Mouse (Mus musculus) midbrain, postnatal 0 days (tissue): ENCODE data around the gene Clec16a. TPM values are rescaled to one million over a fixed set of nuclear protein-coding genes. Genes with fewer than 3 reads are reported as not detected.

Experiments
- ATAC-seq: fragments of 200-750 bp; cut with Nextera tagmentation; 2 replicates; pipeline ENCODE4 v1.8.0; 2017; ENCODE audit warnings: moderate number of reproducible peaks, mild to moderate bottlenecking, moderate TSS enrichment, moderate library complexity; ENCODE audit not compliant: low FRiP score
- DNase-seq: peaks from one replicate; pipeline ENCODE4 v3.0.0-alpha.2; 2015; ENCODE audit warnings: low spot score
- H3K27ac ChIP-seq: fragments of 300-500 bp; sonication (generic); 2 replicates; pipeline ENCODE4 v1.5.1; 2014; ENCODE audit warnings: low read depth, mild to moderate bottlenecking, low read length, mixed read lengths
- H3K27me3 ChIP-seq: fragments of 300-500 bp; sonication (generic); 2 replicates; pipeline ENCODE4 v1.6.1; 2014; ENCODE audit warnings: low read length, control low read depth, mixed read lengths; ENCODE audit not compliant: insufficient read depth
- H3K36me3 ChIP-seq: fragments of 300-500 bp; sonication (generic); 2 replicates; pipeline ENCODE4 v1.6.1; 2014; ENCODE audit warnings: low read length, control low read depth, mixed read lengths; ENCODE audit not compliant: insufficient read depth
- H3K4me1 ChIP-seq: fragments of 300-500 bp; sonication (generic); 2 replicates; pipeline ENCODE4 v1.6.1; 2014; ENCODE audit warnings: mild to moderate bottlenecking, control low read depth, antibody characterized with exemption, low read length, mixed read lengths; ENCODE audit not compliant: insufficient read depth
- H3K4me2 ChIP-seq: fragments of 300-500 bp; sonication (generic); 2 replicates; pipeline ENCODE4 v1.6.1; 2014; ENCODE audit warnings: low read depth, mild to moderate bottlenecking, low read length, mixed read lengths; ENCODE audit not compliant: poor library complexity, severe bottlenecking
- H3K4me3 ChIP-seq: fragments of 300-500 bp; sonication (generic); 2 replicates; pipeline ENCODE4 v1.5.1; 2014; ENCODE audit warnings: low read depth, mild to moderate bottlenecking, low read length, moderate library complexity
- H3K9ac ChIP-seq: fragments of 300-500 bp; sonication (generic); replicated peaks from 2 replicates; pipeline ENCODE4 v1.6.1; 2014; ENCODE audit warnings: mild to moderate bottlenecking, low read length, moderate library complexity, mixed read lengths; ENCODE audit not compliant: poor library complexity, severe bottlenecking
- H3K9me3 ChIP-seq: fragments of 300-500 bp; sonication (generic); 2 replicates; pipeline ENCODE4 v1.6.1; 2016; ENCODE audit warnings: low read length, control low read depth
- CTCF ChIP-seq: IDR thresholded peaks from 2 replicates; pipeline ENCODE4 v1.5.1; 2016; ENCODE audit warnings: antibody characterized with exemption, mild to moderate bottlenecking
- WGBS: fragments of 180-500 bp; shearing (Covaris S2); extraction: QIAGEN DNeasy Blood & Tissue Kit; methylation state at CpG from one replicate; pipeline ENCODE4 v1.1.7; 2014; 5-methylcytosine and 5-hydroxymethylcytosine counted together
- polyA plus RNA-seq: library from polyadenylated mRNA; unstranded; fragments of >200 nt; fragmentation: Nextera tagmentation; extraction: Ambion mirVana; gene quantifications from 2 replicates; pipeline ENCODE4 v1.2.1, GENCODE M21; 2015
- total RNA-seq: library from RNA; depleted of rRNA; stranded (reverse); fragments of >200 nt; gene quantifications from 2 replicates; pipeline ENCODE4 v1.2.3, GENCODE M21; 2014

The Clec16a gene
- total and polyA plus RNA-seq, 2 experiments from 2014 or later: 63.8 to 69.5 TPM

GRCm38 (mm10) chr16:10507445-10507844, 37.7 kb upstream of the Clec16a start:
- no peak overlapping the region for H3K9ac ChIP-seq
- ATAC-seq: no peak

GRCm38 (mm10) chr16:10508691-10509090, 36.4 kb upstream of the Clec16a start:
- WGBS: 76% methylated on average over 6 of the region's 6 CpGs
- Histone ChIP-seq H3K9ac (no peak overlapping the region), H3K4me3 (no peak overlapping the region), H3K27me3 (no peaks in the 10 kb centered on the region), H3K4me1 (no peaks in the 10 kb centered on the region), H3K4me2 (no peak overlapping the region), H3K36me3 (no peaks in the 10 kb centered on the region), H3K9me3 (no peaks in the 10 kb centered on the region), H3K27ac (no peak overlapping the region)
- ATAC-seq: no peak
- no peak for DNase-seq
- no peak for TF ChIP-seq CTCF

More at GRCm38 (mm10) chr16:10507445-10507844, 37.7 kb upstream of the Clec16a start:
- H3K4me2 ChIP-seq: no peak overlapping the region
- no peak overlapping the region for H3K4me3 ChIP-seq
- no peaks in the 10 kb centered on the region for H3K4me1 ChIP-seq
- H3K27me3 ChIP-seq: no peaks in the 10 kb centered on the region
- no peaks in the 10 kb centered on the region for H3K36me3 ChIP-seq
- no peak overlapping the region for H3K27ac ChIP-seq
- no peaks in the 10 kb centered on the region for H3K9me3 ChIP-seq
- no peak for DNase-seq
- 41% methylated on average over 4 of the region's 4 CpGs for WGBS
- TF ChIP-seq CTCF: no peak

GRCm38 (mm10) chr16:10510477-10511133, 34.5 kb upstream of the Clec16a start:
- Histone ChIP-seq H3K4me3 (no peak overlapping the region), H3K9ac (no peak overlapping the region), H3K4me1 (no peaks in the 10 kb centered on the region), H3K36me3 (no peaks in the 10 kb centered on the region), H3K4me2 (no peak overlapping the region), H3K9me3 (no peaks in the 10 kb centered on the region), H3K27me3 (no peaks in the 10 kb centered on the region), H3K27ac (no peak overlapping the region)
- ATAC-seq (no peak), DNase-seq (peak; percentile 22)
- no peak for TF ChIP-seq CTCF
- WGBS: 55% methylated on average over 14 of the region's 14 CpGs

GRCm38 (mm10) chr16:10511134-10511520, 34.0 kb upstream of the Clec16a start:
- Histone ChIP-seq H3K27ac (no peak overlapping the region), H3K4me2 (no peak overlapping the region), H3K36me3 (no peaks in the 10 kb centered on the region), H3K27me3 (no peaks in the 10 kb centered on the region), H3K9me3 (no peaks in the 10 kb centered on the region), H3K9ac (no peak overlapping the region), H3K4me3 (no peak overlapping the region), H3K4me1 (no peaks in the 10 kb centered on the region)
- no peak for ATAC-seq
- no peak for TF ChIP-seq CTCF
- DNase-seq: no peak
- 87% methylated on average over 12 of the region's 12 CpGs for WGBS

GRCm38 (mm10) chr16:10515953-10516572, 29.1 kb upstream of the Clec16a start:
- DNase-seq: no peak
- Histone ChIP-seq H3K4me1 (no peaks in the 10 kb centered on the region), H3K4me2 (no peak overlapping the region), H3K4me3 (no peak overlapping the region), H3K9ac (no peak overlapping the region), H3K9me3 (no peaks in the 10 kb centered on the region), H3K27ac (no peak overlapping the region), H3K27me3 (no peaks in the 10 kb centered on the region), H3K36me3 (no peaks in the 10 kb centered on the region)
- no peak for TF ChIP-seq CTCF
- 92% methylated on average over 12 of the region's 12 CpGs for WGBS
- no peak for ATAC-seq

- Histone ChIP-seq H3K9me3 (no peaks in the 10 kb centered on the region), H3K27ac (no peak overlapping the region), H3K36me3 (no peaks in the 10 kb centered on the region), H3K4me3 (no peak overlapping the region), H3K27me3 (no peaks in the 10 kb centered on the region), H3K4me2 (no peak overlapping the region), H3K4me1 (no peaks in the 10 kb centered on the region), H3K9ac (no peak overlapping the region)
- no peak for DNase-seq
- TF ChIP-seq CTCF: 0 out of 2 replicates have a peak, but pooled peaks have one; percentile 7
- ATAC-seq: no peak
- WGBS: 65% methylated on average over 5 of the region's 5 CpGs
Measured at GRCm38 (mm10) chr16:10518030-10518429, 27.1 kb upstream of the Clec16a start.
